Mouse (Mus musculus) myocyte (in vitro differentiated cells): ENCODE results near the gene Ngrn. TPM values are rescaled to one million over a fixed set of nuclear protein-coding genes. Genes with fewer than 3 reads are reported as not detected.
A peak's percentile ranks its signal among the peaks of the same experiment; 100 is the strongest.

Source experiments
- H3K27me3 ChIP-seq: one replicate; pipeline ENCODE4 v1.6.1; 2011; ENCODE audit not compliant: control insufficient read depth, insufficient read depth, insufficient read length
- H3K36me3 ChIP-seq: one replicate; pipeline ENCODE4 v1.6.1; 2011; ENCODE audit not compliant: control insufficient read depth, insufficient read depth
- H3K4me2 ChIP-seq: one replicate; pipeline ENCODE4 v1.6.1; 2011; ENCODE audit warnings: low read depth, control low read depth
- H3K4me3 ChIP-seq: one replicate; pipeline ENCODE4 v1.5.1; 2011; ENCODE audit warnings: mild to moderate bottlenecking, control low read depth, moderate library complexity
- H3K79me2 ChIP-seq: one replicate; pipeline ENCODE4 v1.6.1; 2011; ENCODE audit not compliant: control insufficient read depth, insufficient read depth
- H3ac ChIP-seq: one replicate; pipeline ENCODE4 v1.6.1; 2011; ENCODE audit not compliant: control insufficient read depth, insufficient read length
- CEBPB ChIP-seq: IDR thresholded peaks from 2 replicates; pipeline ENCODE4 v1.6.1; 2011; ENCODE audit warnings: mild to moderate bottlenecking, moderate library complexity; ENCODE audit not compliant: poor library complexity, insufficient read depth, severe bottlenecking
- E2F4 ChIP-seq: IDR thresholded peaks from one replicate; pipeline ENCODE4 v1.6.1; 2011; ENCODE audit warnings: mild to moderate bottlenecking, control low read depth, moderate library complexity; ENCODE audit not compliant: insufficient read depth
- MAX ChIP-seq: IDR thresholded peaks from one replicate; pipeline ENCODE4 v1.6.1; 2011; ENCODE audit warnings: low read depth, mild to moderate bottlenecking, control low read depth
- MYOD1 ChIP-seq, 3 experiments: IDR thresholded peaks; one replicate each; pipeline ENCODE4 v1.6.1; 2011; ENCODE audit warnings: control low read depth in 2 of 3, low read depth in 2 of 3, mild to moderate bottlenecking in 2 of 3, moderate library complexity in 1 of 3; ENCODE audit not compliant: insufficient read length in 2 of 3, control insufficient read depth in 1 of 3
- MYOG ChIP-seq, 3 experiments: IDR thresholded peaks; one replicate each; pipeline ENCODE4 v1.6.1; 2011; ENCODE audit warnings: control low read depth in 2 of 3, low read depth in 2 of 3, mild to moderate bottlenecking in 2 of 3; ENCODE audit not compliant: insufficient read length in 2 of 3, control insufficient read depth in 1 of 3, insufficient read depth in 1 of 3
- POLR2A ChIP-seq: IDR thresholded peaks from one replicate; pipeline ENCODE4 v1.6.1; 2011; ENCODE audit warnings: low read depth, mild to moderate bottlenecking, control low read depth, moderate library complexity; ENCODE audit not compliant: insufficient read length
- POLR2AphosphoS2 ChIP-seq: IDR thresholded peaks from one replicate; pipeline ENCODE4 v1.6.1; 2011; ENCODE audit warnings: low read depth, control low read depth; ENCODE audit not compliant: insufficient read length
- REST ChIP-seq: IDR thresholded peaks from one replicate; pipeline ENCODE4 v1.6.1; 2011; ENCODE audit warnings: mild to moderate bottlenecking, control low read depth, moderate library complexity; ENCODE audit not compliant: insufficient read depth, insufficient read length
- SRF ChIP-seq: IDR thresholded peaks from one replicate; pipeline ENCODE4 v1.6.1; 2011; ENCODE audit warnings: low read depth; ENCODE audit not compliant: control insufficient read depth, insufficient read length
- TCF12 ChIP-seq: IDR thresholded peaks from one replicate; pipeline ENCODE4 v1.6.1; 2011; ENCODE audit warnings: mild to moderate bottlenecking, control low read depth; ENCODE audit not compliant: poor library complexity, insufficient read depth, severe bottlenecking
- TCF3 ChIP-seq: IDR thresholded peaks from one replicate; pipeline ENCODE4 v1.6.1; 2011; ENCODE audit warnings: low read depth, control low read depth; ENCODE audit not compliant: insufficient read length
- USF1 ChIP-seq: IDR thresholded peaks from one replicate; pipeline ENCODE4 v1.6.1; 2011; ENCODE audit warnings: low read depth, mild to moderate bottlenecking, control low read depth, moderate library complexity
- polyA plus RNA-seq: library from polyadenylated mRNA; unstranded; fragments of >200 nt; fragmentation: generic; extraction: Trizol; gene quantifications from one replicate; pipeline ENCODE4 v1.2.1, GENCODE M21; 2012; ENCODE audit warnings: missing spikeins

The Ngrn gene
- polyA plus RNA-seq, 1 experiment = 55.0 TPM

DNA sequence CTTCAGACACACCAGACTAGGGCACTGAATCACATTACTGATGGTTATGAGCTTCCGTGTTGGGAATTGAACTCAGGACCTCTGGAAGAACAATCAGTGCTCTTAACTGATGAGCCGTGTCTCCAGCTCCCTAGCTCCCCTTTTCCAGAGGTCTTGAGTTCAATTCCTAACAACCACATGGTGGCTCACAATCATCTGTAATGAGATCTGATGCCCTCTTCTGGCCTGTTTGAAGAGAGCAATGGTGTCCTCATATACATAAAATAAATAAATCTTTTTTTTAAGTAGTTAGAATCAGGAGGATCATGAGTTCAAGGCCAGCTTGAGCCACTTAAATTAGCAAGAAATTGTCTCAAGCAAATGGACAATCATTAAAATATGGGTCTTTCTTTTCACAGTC lies 5.0 kb upstream of the Ngrn start:
- Histone ChIP-seq H3ac (no peak overlapping the region), H3K27me3 (no peaks in the 10 kb centered on the region), H3K4me3 (no peak overlapping the region), H3K79me2 (no peaks in the 10 kb centered on the region), H3K4me2 (no peak overlapping the region), H3K36me3 (no peaks in the 10 kb centered on the region)
- TF ChIP-seq USF1 (no peak), MYOG (IDR thresholded peaks at IDR 0.05; ENCODE audit: control insufficient read depth in 1 of 3, insufficient read depth in 1 of 3, insufficient read length in 2 of 3, low read depth in 2 of 3) (no peak), MYOD1 (IDR thresholded peaks at IDR 0.05; ENCODE audit: control insufficient read depth in 1 of 3, insufficient read length in 2 of 3, low read depth in 2 of 3) (no peak), CEBPB (no peak), TCF3 (no peak), POLR2A (no peak), MAX (no peak), TCF12 (no peak), POLR2AphosphoS2 (no peak), REST (no peak), E2F4 (no peak), SRF (no peak)

DNA sequence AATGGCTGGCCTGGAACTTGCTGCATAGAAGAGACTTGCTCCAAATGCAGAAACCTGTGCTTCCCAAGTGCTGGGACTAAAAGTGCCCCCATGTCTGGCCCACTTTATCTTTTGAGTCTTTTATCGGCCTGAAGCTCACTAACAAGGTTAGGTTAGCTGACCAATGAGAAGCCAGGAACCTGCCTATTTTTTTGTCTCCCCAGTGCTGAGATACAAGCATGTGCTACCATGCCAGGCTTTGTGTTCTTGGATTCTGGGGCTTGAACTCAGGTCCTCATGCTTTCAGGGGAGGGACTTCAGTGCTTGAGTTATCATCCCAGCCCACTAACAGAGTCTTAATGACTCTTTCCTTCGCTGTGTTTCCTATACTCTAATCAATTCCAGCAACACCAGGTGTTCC lies 3.3 kb upstream of the Ngrn start:
- no peak overlapping the region for H3ac ChIP-seq
- no peaks in the 10 kb centered on the region for H3K27me3 ChIP-seq
- TF ChIP-seq REST (no peak), TCF12 (no peak), TCF3 (no peak), MAX (no peak)

DNA sequence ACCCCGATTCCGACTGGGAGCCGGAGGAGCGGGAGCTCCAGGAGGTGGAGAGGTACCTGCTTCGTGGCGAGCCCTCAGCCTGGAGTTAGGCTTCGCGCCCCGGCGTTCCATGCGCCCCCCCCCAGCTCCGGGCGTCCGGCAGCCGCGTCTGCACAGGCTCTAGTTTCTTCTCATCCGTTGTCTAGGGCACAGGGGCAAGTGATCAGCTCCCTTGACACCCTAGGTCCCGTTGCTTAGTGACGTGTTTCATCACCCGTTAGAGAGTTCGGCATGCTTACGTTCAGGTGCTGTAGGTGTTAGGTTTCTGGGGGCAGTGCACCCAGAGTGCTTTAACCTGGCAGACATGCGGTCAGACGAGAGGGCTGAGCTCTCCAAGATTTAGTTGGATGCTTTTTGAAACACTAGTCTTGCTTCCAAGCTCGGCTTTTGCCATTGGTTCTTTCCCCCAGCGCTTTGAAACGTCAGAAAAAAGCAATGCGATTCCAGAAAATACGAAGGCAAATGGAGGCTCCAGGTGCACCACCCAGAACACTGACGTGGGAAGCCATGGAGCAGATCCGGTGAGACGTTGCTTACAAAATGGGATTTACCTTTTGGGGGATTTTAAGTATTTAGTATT lies 466 bp downstream of the Ngrn start:
- Histone ChIP-seq H3K79me2 (peaks cover 28% of the 10 kb centered on the region), H3ac (peak overlapping the region; percentile 64), H3K4me3 (peak overlapping the region; percentile 86), H3K4me2 (peak overlapping the region; percentile 71), H3K27me3 (no peaks in the 10 kb centered on the region), H3K36me3 (peaks cover 9% of the 10 kb centered on the region)
- TF ChIP-seq POLR2AphosphoS2 = peak; percentile 1
- no peak for TF ChIP-seq USF1
- TF ChIP-seq MAX = no peak
- TF ChIP-seq E2F4 = no peak
- no peak for TF ChIP-seq TCF3

More for the DNA sequence above, 3.3 kb upstream of the Ngrn start:
- no peak overlapping the region for H3K4me2 ChIP-seq
- peaks cover 14% of the 10 kb centered on the region for H3K79me2 ChIP-seq
- no peaks in the 10 kb centered on the region for H3K36me3 ChIP-seq
- H3K4me3 ChIP-seq = no peak overlapping the region

DNA sequence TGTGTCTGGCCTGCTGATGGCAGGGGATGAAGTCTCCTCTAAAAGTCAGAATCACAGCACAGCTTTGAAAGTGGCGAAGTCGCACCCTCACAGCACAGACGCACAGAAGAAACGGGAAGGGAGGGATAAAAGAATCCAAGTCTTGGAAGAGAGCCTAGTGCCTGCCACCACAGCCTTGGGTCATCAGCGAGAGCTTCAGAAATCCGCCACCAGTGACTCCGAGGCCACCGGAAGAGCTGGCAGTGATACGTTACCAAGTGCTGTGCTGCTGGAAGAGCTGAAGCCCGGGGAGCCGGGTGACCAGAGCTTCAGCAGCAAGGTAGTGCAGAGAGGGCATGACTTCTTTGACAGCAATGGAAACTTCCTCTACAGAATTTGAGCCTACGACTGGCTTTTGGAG lies 3.6 kb downstream of the Ngrn start:
- peaks cover 28% of the 10 kb centered on the region for H3K79me2 ChIP-seq
- H3K4me3 ChIP-seq = no peak overlapping the region
- TF ChIP-seq TCF12 (no peak), REST (no peak), USF1 (no peak), E2F4 (no peak), CEBPB (no peak), POLR2AphosphoS2 (no peak), POLR2A (no peak), TCF3 (no peak), SRF (no peak)
- peaks cover 14% of the 10 kb centered on the region for H3K36me3 ChIP-seq
- H3K4me2 ChIP-seq = no peak overlapping the region
- no peak overlapping the region for H3ac ChIP-seq
- no peaks in the 10 kb centered on the region for H3K27me3 ChIP-seq

DNA sequence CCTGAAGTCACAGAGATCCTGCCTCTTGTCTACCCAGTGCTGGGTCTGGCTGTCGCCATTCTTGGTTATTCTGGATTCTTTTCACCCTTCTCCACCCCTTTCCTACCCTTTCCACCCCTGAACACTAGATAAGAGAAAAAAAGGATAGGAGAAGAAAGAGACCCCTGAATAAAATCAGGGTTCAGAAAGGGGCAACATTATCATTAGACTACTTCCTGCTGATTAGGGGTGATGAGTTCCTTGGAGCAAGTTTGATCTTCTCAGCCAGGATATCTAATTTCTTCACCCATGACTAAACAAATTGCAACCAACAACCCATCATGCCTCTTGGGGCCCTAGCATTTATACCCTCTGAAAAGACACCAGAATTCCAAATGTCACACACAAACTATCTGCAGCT lies 6.7 kb downstream of the Ngrn start:
- Histone ChIP-seq H3K79me2 (peaks cover 31% of the 10 kb centered on the region), H3ac (no peak overlapping the region), H3K4me2 (no peak overlapping the region), H3K27me3 (no peaks in the 10 kb centered on the region), H3K4me3 (no peak overlapping the region), H3K36me3 (peaks cover 14% of the 10 kb centered on the region)
- no peak for TF ChIP-seq USF1
- TF ChIP-seq TCF12 = no peak
- no peak for TF ChIP-seq POLR2A
- TF ChIP-seq MYOD1 (IDR thresholded peaks at IDR 0.05; ENCODE audit: control insufficient read depth in 1 of 3, insufficient read length in 2 of 3, low read depth in 2 of 3) = no peak
- TF ChIP-seq E2F4 = no peak
- TF ChIP-seq CEBPB = no peak
- no peak for TF ChIP-seq MYOG (IDR thresholded peaks at IDR 0.05; ENCODE audit: control insufficient read depth in 1 of 3, insufficient read depth in 1 of 3, insufficient read length in 2 of 3, low read depth in 2 of 3)
- TF ChIP-seq POLR2AphosphoS2 = no peak
- no peak for TF ChIP-seq REST
- no peak for TF ChIP-seq SRF
- no peak for TF ChIP-seq MAX
- no peak for TF ChIP-seq TCF3
